Mouse (Mus musculus) bone marrow macrophage, adult 2 months (primary cell): ENCODE measurements around the gene Sdk2. TPM values are rescaled to one million over a fixed set of nuclear protein-coding genes. Genes with fewer than 3 reads are reported as not detected.

Source experiments
- H3K27ac ChIP-seq: 2 replicates; pipeline ENCODE4 v1.5.1; 2012; ENCODE audit warnings: low read depth, low read length; ENCODE audit not compliant: insufficient read depth
- H3K4me1 ChIP-seq: 2 replicates; pipeline ENCODE4 v1.6.1; 2012; ENCODE audit warnings: low read length; ENCODE audit not compliant: control insufficient read depth, insufficient read depth
- H3K4me3 ChIP-seq: 2 replicates; pipeline ENCODE4 v1.5.1; 2012; ENCODE audit warnings: mild to moderate bottlenecking, low read length, moderate library complexity; ENCODE audit not compliant: insufficient read depth
- CTCF ChIP-seq: IDR thresholded peaks from 2 replicates; pipeline ENCODE4 v1.5.1; 2012; ENCODE audit warnings: low read depth, mild to moderate bottlenecking, low read length, moderate library complexity
- POLR2A ChIP-seq: IDR thresholded peaks from 2 replicates; pipeline ENCODE4 v1.6.1; 2012; ENCODE audit warnings: mild to moderate bottlenecking, low read depth, low read length, borderline replicate concordance
- polyA plus RNA-seq: library from polyadenylated mRNA; stranded (reverse); fragments of >200 nt; gene quantifications from 2 replicates; pipeline ENCODE4 v1.2.4, GENCODE M21; 2012; ENCODE audit not compliant: missing spikeins, insufficient read depth, insufficient read length

Gene Sdk2
- polyA plus RNA-seq, 1 experiment: not detected

- no peak overlapping the region for H3K27ac ChIP-seq
- H3K4me1 ChIP-seq: peaks cover 26% of the 10 kb centered on the region
- TF ChIP-seq CTCF (no peak), POLR2A (no peak)
- H3K4me3 ChIP-seq: no peak overlapping the region
Measured at GRCm38 (mm10) chr11:113726994-113727888, 339.6 kb downstream of the Sdk2 start.
